Mouse (Mus musculus) layer of hippocampus, adult 2 months (tissue): ENCODE results near the gene Lrp5. TPM values are rescaled to one million over a fixed set of nuclear protein-coding genes. Genes with fewer than 3 reads are reported as not detected.
A peak's percentile ranks its signal among the peaks of the same experiment; 100 is the strongest.

Source experiments
- DNase-seq, 2 experiments: peaks; one replicate each; pipeline ENCODE4 v3.0.0; 2022; ENCODE audit warnings: low spot score in 2 of 2
- H3K27ac ChIP-seq: fragments of 200-600 bp; 2 replicates; pipeline ENCODE4 v1.8.1; 2022
- H3K4me3 ChIP-seq: fragments of 200-600 bp; 2 replicates; pipeline ENCODE4 v1.8.1; 2022; ENCODE audit warnings: mild to moderate bottlenecking
- CTCF ChIP-seq: fragments of 200-600 bp; conservative IDR thresholded peaks from 2 replicates; pipeline ENCODE4 v1.8.1; 2022; ENCODE audit warnings: antibody characterized with exemption, mild to moderate bottlenecking, moderate library complexity
- long read RNA-seq, 2 experiments: library from polyadenylated mRNA; stranded (forward); transcript quantifications; one replicate each; pipeline ENCODE4 v2.0.0; 2021; ENCODE audit warnings: borderline mapping rate in 2 of 2
- total RNA-seq, 2 experiments: library from RNA; stranded (reverse); gene quantifications; 2 replicates each; pipeline ENCODE4 v1.2.3; 2021

Lrp5 gene
- 10 to 100 TPM in 1 of 2 experiments, 1 to 10 TPM in 1; 9.4 to 10.0 TPM for total RNA-seq
- long read RNA-seq, experiment 1, partial matches to known transcripts, result 0 of 6 reads
- long read RNA-seq, experiment 1, other reads (novel, unspliced or antisense), result 6 of 6 reads
- long read RNA-seq, experiment 2, partial matches to known transcripts, result 0 of 5 reads
- long read RNA-seq, experiment 2, other reads (novel, unspliced or antisense), result 5 of 5 reads

DNA sequence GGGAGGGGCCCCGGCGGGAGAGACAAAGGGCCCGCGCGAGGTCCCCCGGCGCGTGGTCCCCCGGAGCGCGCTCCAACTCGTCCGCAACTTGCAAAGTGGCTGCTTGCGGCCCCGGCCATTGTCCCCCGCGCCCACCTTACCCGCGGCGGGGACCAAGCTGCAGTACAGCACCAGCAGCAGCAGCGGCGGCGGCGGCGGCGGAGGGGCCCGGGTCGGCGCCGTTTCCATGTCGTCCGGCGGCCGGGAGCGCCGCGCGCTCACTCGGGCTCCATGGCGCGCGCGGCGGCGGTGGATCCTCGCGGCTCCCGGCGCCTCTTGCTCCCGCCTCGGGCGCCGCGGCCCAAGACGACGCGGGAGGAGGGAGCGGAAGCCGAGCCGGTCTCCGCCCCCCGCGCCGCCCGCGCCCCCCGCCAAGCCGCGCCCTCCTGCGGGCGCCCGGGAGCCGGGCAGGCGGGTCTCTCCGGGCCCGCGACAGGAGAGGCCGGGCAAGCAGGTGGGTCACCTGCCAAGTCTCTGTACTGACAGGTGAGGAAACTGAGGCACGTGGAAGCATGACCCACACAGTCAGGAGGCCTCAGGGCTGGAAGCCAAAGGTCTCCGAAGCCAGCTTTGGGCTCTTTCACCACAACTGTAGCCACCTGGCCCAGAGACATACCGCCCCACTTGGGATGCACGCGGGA lies at the start of gene Lrp5:
Gene Lrp5 (minus strand): TSS at position 350 of the 680 bp plus-strand sequence.
- DNase-seq, result no peak
- Histone ChIP-seq H3K4me3 (peak within 1 kb of the TSS; percentile 68), H3K27ac (peak within 1 kb of the TSS; percentile 82)
- TF ChIP-seq CTCF, result peak; percentile 32; the same call in 1 of the 2 replicates

DNA sequence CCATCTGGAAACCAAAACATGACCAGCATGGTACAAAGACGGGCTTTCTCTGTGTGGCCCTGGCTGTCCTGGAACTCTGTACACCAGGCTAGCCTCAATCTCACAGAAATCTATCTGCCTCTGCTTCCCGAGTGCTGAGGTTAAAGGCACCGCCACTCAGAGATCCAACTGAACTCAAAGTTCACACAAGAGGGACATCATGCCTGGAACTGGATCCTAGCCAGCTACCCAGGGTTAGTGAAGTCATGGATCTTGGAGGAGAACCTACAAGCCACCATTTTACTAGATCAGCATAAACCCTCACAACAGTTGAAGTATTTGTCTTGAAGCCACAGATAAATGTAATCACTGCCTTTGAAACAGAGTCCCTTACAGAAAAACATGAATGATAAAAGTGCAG lies 49.6 kb upstream of the Lrp5 start:
- DNase-seq, result no peak
- H3K4me3 ChIP-seq, result no peak overlapping the region
- no peak for TF ChIP-seq CTCF
- H3K27ac ChIP-seq, result no peak overlapping the region

DNA sequence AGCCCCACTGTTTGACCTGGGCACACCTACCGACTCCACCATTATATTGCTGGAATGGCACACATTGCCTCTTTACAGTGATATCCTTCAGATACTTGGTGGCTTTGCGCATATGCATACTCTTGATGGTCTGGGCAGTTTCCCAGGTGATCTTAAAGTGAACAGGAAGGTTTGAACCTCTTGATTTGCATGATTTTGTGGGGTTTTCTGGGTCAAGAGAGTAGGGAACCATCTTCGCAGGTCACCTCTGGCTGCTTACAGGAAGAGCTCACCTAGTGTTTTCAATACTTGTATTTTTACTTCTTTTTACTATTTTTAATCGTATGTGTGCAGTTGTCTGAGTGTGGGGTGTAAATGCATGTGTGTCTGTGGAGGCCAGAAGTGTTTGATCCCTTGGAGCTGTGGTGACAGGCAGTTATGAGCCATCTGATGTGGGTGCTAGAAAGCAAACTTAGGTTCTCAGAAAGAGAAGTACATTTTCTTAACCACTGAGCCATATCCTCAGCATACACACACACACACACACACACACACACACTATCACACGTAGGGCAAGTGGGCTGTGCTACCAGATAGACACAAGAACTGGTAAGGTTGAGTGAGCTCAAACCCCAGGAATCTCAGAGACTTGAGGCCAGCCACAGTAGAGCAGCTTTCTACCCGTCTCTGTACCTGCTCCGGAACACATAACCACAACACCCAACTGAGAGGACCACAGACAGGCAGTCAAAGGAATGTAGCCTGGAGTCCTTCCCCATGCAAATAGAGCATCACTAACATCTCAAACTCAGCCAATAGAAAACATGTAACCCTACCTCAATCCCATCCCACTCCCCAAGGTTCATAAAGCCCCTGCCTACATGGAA lies 44.6 kb upstream of the Lrp5 start:
- DNase-seq, result no peak
- H3K27ac ChIP-seq, result no peak overlapping the region
- no peak for TF ChIP-seq CTCF
- H3K4me3 ChIP-seq, result no peak overlapping the region

DNA sequence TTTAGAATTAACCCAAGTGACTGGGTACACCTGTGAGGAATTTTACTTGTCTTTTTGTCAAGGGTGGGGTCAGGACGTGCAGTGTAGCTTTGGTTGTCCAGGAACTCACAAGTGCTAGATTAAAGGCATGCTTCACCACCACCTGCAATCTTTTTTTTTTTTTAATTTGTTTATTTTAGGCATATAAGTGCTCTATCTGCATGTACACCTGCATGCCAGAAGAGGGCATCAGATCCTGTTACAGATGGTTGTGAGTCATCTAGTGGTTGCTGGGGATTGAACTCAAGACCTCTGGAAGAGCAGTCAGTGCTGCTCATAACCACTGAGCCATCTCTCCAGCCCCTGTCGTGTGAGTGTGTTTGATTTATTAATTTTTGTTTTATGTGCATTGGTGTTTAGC lies 42.5 kb upstream of the Lrp5 start:
- peak; percentile 36 for TF ChIP-seq CTCF
- Histone ChIP-seq H3K27ac (no peak overlapping the region), H3K4me3 (no peak overlapping the region)
- no peak for DNase-seq

DNA sequence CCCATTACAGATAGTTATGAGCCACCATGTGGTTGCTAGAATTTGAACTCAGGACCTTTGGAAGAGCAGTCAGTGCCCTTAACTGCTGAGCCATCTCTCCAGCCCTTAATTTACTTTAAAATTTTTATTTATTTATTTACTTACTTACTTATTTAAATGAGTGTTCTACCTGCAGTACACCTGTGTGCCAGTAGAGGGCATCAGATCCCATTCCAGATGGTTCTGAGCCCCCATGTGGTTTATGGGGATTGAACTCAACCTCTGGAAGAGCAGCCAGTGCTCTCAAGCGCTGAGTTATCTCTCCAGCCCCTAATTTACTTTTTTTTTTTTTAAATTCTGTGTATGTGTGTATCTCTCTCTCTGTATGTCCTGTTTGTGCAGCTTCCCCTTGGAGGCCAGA lies 38.4 kb upstream of the Lrp5 start:
- H3K4me3 ChIP-seq, result no peak overlapping the region
- TF ChIP-seq CTCF, result peak; percentile 92
- DNase-seq, result peak in 1 of 2 experiments; percentile 62
- no peak overlapping the region for H3K27ac ChIP-seq

DNA sequence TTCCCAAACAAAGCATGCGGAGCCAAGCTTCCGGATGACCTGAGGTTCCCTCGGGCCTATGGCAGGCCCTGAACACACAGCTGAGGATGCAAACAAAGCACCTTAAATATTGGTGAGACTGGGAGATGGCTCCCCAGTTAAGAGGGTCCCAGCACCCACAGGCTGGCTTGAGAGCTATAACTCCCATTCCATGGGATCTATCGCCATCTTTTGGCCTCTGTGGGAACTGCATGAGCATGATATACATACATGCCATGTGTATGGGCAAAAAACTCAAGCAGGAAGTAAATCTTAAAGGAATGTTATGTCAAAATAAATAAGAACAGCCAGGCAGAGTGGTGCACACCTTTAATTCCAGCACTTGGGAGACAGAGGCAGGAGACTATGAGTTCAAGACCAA lies 37.5 kb upstream of the Lrp5 start:
- no peak for DNase-seq
- peak; percentile 74 for TF ChIP-seq CTCF
- no peak overlapping the region for H3K27ac ChIP-seq
- no peak overlapping the region for H3K4me3 ChIP-seq

DNA sequence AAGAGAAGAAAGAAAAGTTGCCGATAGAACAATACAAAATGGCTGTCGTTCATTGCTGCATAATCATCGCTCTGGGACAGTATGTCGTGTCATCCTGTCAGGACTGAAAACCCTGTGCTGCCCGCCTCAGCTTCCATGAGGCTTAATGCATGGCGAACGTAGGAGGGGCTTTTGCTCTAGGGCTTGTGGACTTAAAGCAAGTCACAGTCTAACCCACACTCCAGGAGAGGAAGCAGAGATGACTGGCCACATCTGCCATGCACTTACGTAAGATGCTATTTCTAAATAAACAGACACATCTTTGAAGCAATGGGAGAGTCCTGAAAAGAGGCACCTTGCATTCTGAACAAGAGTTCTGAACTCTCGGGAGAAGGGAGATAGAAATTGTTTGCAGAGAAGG lies 36.8 kb upstream of the Lrp5 start:
- Histone ChIP-seq H3K4me3 (no peak overlapping the region), H3K27ac (no peak overlapping the region)
- no peak for TF ChIP-seq CTCF
- no peak for DNase-seq

DNA sequence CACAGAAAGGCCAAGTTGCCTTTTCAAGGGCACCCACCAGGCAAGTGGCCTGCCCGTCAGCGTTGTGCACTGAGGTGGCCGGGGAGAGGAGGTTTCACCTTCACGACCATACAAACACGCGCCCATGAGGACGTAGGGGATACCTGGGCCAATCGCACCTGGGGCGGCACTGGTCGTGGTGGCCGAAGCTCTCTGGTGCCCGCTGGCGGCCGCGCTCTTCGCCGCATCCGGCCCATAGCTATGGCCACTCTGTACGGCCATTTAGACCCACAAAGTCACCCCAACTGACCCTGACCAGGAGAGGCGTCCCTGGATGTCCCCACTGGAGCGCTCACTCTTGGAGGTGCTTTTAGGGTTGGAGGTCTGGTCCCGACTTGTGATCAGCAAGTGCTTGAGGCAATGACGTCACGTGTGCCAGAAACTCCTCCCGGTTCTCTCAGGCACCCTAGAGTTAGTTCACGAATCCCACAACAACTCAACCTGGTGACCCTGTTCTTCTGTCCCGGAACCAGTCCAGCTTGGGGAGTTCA lies 33.1 kb upstream of the Lrp5 start:
- Histone ChIP-seq H3K4me3 (peak overlapping the region; percentile 62), H3K27ac (peak overlapping the region; percentile 85)
- peak; percentile 42 to 43 for DNase-seq
- peak; percentile 76 for TF ChIP-seq CTCF

DNA sequence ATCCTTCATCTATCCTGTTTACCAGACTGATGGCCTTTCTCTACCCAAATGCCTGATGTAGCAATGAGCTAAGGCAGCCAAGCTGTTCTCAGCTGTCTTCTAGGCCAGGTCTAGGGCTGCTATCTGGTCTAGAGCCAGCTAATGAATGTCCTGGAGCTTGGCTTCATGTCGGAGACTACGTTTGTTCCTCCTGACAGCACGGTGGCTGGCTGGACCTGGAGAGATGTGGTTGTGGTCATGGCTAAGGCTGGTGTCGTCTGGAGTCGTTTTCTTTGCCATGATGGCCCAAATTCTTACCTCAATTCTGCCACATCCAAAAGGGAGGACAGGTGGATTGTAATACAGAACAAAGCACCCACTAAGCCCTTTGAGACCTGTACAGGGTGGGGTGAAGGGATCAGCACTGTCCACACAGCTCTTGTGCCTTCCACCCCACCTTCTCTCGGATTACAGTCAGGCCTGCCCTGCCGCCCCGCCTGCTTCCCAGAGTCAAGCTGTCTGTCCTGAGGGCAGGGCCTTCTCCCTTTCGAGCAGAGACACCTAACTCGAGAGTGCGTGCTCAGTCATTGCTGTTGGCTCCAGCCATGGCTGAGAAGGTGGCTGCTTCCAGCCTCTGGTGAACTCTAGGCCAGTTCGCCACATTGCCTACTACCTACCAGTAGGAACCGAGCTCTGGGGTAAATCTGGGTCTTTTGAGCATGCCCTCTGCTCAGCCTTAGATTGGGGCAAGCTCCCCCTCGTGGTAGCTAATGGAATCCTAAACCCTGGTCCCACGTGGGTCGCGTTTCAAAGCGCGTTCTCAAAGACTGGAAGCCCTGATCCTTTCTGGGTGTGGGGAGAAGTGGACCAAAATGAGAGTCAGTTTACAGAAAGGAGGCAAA lies 32.4 kb upstream of the Lrp5 start:
- H3K4me3 ChIP-seq, result peak overlapping the region; percentile 62
- peak; percentile 78 for TF ChIP-seq CTCF
- H3K27ac ChIP-seq, result peak overlapping the region; percentile 85
- peak; percentile 70 to 79 for DNase-seq

DNA sequence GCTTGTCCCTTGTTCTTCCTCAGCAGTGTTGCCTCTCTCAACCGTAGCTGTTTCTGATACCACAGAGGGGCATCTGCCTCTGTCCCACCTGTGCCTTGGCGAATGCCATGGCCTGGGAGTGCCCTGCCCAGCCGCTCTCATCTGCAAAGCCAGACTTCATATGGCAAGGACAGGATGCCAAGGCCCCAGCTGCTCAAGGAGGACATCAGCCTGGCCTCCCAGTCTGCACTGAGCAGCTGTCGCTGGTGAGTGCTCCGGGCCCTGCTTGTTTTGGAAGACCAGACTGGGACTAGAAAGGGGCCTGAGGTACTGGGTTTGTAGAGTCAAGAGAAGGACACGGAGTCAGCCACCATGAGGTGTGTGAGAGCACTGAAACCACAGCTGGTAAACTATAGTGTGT lies 28.0 kb upstream of the Lrp5 start:
- no peak for TF ChIP-seq CTCF
- no peak overlapping the region for H3K4me3 ChIP-seq
- no peak for DNase-seq
- H3K27ac ChIP-seq, result no peak overlapping the region; the same call in 1 of the 2 replicates

DNA sequence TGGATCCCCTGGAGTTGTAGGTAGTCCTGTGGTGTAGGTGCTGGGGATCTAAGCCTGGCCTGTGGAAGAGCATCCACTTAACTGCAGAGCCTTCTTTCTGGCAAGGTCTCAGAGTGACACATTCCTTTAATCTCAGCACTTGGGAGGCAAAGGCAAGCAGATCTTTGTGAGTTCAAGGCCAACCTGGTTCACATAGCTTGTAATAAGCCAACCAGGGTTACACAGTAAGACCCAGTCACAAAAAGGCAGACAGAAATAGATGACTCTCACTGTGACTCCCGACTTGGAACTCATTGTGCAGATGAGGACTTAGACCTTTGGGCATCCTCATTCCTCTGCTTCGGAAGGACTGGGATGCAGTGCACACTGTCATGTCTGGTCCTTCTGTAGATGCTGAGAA lies 24.1 kb upstream of the Lrp5 start:
- DNase-seq, result no peak
- no peak for TF ChIP-seq CTCF
- Histone ChIP-seq H3K4me3 (no peak overlapping the region), H3K27ac (no peak overlapping the region)
